Mouse (Mus musculus): ENCODE data around the gene A730061H03Rik. TPM values are rescaled to one million over a fixed set of nuclear protein-coding genes. Genes with fewer than 3 reads are reported as not detected.

Gene A730061H03Rik
- polyA plus RNA-seq, 1 experiment from 2014 or later, result 1.5 TPM

Other genes starting within 250 kb of the A730061H03Rik start
- gene Dhrs4, start 81.6 kb downstream of the A730061H03Rik start, polyA plus RNA-seq (2014; fragmentation: Nextera tagmentation; extraction: Ambion mirVana), result 7.6 and 16.7 TPM in 2 replicates
- 28.5 and 46.2 TPM in 2 replicates for gene Carmil3, start 69.8 kb downstream of the A730061H03Rik start, polyA plus RNA-seq (2014; fragmentation: Nextera tagmentation; extraction: Ambion mirVana)
- 13.3 and 16.3 TPM in 2 replicates for gene Cpne6, start 50.0 kb downstream of the A730061H03Rik start, polyA plus RNA-seq (2014; fragmentation: Nextera tagmentation; extraction: Ambion mirVana)
- gene Nrl, start 35.4 kb downstream of the A730061H03Rik start, polyA plus RNA-seq (2014; fragmentation: Nextera tagmentation; extraction: Ambion mirVana), result 0.13 and 0.20 TPM in 2 replicates
- 17.6 and 19.5 TPM in 2 replicates for gene Pck2, start 20.1 kb downstream of the A730061H03Rik start, polyA plus RNA-seq (2014; fragmentation: Nextera tagmentation; extraction: Ambion mirVana)
- gene Dcaf11, start 400 bp downstream of the A730061H03Rik start, polyA plus RNA-seq (2014; fragmentation: Nextera tagmentation; extraction: Ambion mirVana), result 112 and 114 TPM in 2 replicates
- 0.58 TPM in 1 of 2 replicates, not detected in the other for gene Fitm1, start 15.2 kb upstream of the A730061H03Rik start, polyA plus RNA-seq (2014; fragmentation: Nextera tagmentation; extraction: Ambion mirVana)
- gene Psme1, start 17.7 kb upstream of the A730061H03Rik start, polyA plus RNA-seq (2014; fragmentation: Nextera tagmentation; extraction: Ambion mirVana), result 200 and 226 TPM in 2 replicates
- 38.9 and 48.8 TPM in 2 replicates for gene Emc9, start 24.9 kb upstream of the A730061H03Rik start, polyA plus RNA-seq (2014; fragmentation: Nextera tagmentation; extraction: Ambion mirVana)
- 162 and 184 TPM in 2 replicates for gene Psme2, start 30.7 kb upstream of the A730061H03Rik start, polyA plus RNA-seq (2014; fragmentation: Nextera tagmentation; extraction: Ambion mirVana)
- 12.3 and 18.8 TPM in 2 replicates for gene Rnf31, start 31.3 kb upstream of the A730061H03Rik start, polyA plus RNA-seq (2014; fragmentation: Nextera tagmentation; extraction: Ambion mirVana)
- 6.6 and 8.6 TPM in 2 replicates for gene Irf9, start 43.2 kb upstream of the A730061H03Rik start, polyA plus RNA-seq (2014; fragmentation: Nextera tagmentation; extraction: Ambion mirVana)
- gene Rec8, start 57.6 kb upstream of the A730061H03Rik start, polyA plus RNA-seq (2014; fragmentation: Nextera tagmentation; extraction: Ambion mirVana), result 7.0 and 9.3 TPM in 2 replicates
- gene Ipo4, start 75.6 kb upstream of the A730061H03Rik start, polyA plus RNA-seq (2014; fragmentation: Nextera tagmentation; extraction: Ambion mirVana), result 109 and 110 TPM in 2 replicates
- gene Gm49378, start 77.5 kb upstream of the A730061H03Rik start, polyA plus RNA-seq (2014; fragmentation: Nextera tagmentation; extraction: Ambion mirVana), result 2.9 TPM in 2 replicates
- 55.9 and 66.9 TPM in 2 replicates for gene Tm9sf1, start 83.4 kb upstream of the A730061H03Rik start, polyA plus RNA-seq (2014; fragmentation: Nextera tagmentation; extraction: Ambion mirVana)
- 0.24 TPM in 1 of 2 replicates, not detected in the other for gene Tssk4, start 89.8 kb upstream of the A730061H03Rik start, polyA plus RNA-seq (2014; fragmentation: Nextera tagmentation; extraction: Ambion mirVana)
- gene Mdp1, start 100.1 kb upstream of the A730061H03Rik start, polyA plus RNA-seq (2014; fragmentation: Nextera tagmentation; extraction: Ambion mirVana), result 69.0 and 75.5 TPM in 2 replicates
- 42.5 and 43.7 TPM in 2 replicates for gene Gmpr2, start 111.5 kb upstream of the A730061H03Rik start, polyA plus RNA-seq (2014; fragmentation: Nextera tagmentation; extraction: Ambion mirVana)
- 550 and 603 TPM in 2 replicates for gene Nedd8, start 111.7 kb upstream of the A730061H03Rik start, polyA plus RNA-seq (2014; fragmentation: Nextera tagmentation; extraction: Ambion mirVana)
- 28.3 and 28.6 TPM in 2 replicates for gene Tinf2, start 121.4 kb upstream of the A730061H03Rik start, polyA plus RNA-seq (2014; fragmentation: Nextera tagmentation; extraction: Ambion mirVana)
- 0.11 and 0.33 TPM in 2 replicates for gene Tgm1, start 153.5 kb upstream of the A730061H03Rik start, polyA plus RNA-seq (2014; fragmentation: Nextera tagmentation; extraction: Ambion mirVana)
- gene Rabggta, start 161.9 kb upstream of the A730061H03Rik start, polyA plus RNA-seq (2014; fragmentation: Nextera tagmentation; extraction: Ambion mirVana), result 47.1 and 59.2 TPM in 2 replicates
- gene Dhrs1, start 185.3 kb upstream of the A730061H03Rik start, polyA plus RNA-seq (2014; fragmentation: Nextera tagmentation; extraction: Ambion mirVana), result 73.6 and 75.5 TPM in 2 replicates
- 27.4 and 30.1 TPM in 2 replicates for gene Nop9, start 185.3 kb upstream of the A730061H03Rik start, polyA plus RNA-seq (2014; fragmentation: Nextera tagmentation; extraction: Ambion mirVana)
- gene Cideb, start 198.1 kb upstream of the A730061H03Rik start, polyA plus RNA-seq (2014; fragmentation: Nextera tagmentation; extraction: Ambion mirVana), result not detected in 2 replicates
- gene Ltb4r2, start 201.0 kb upstream of the A730061H03Rik start, polyA plus RNA-seq (2014; fragmentation: Nextera tagmentation; extraction: Ambion mirVana), result 0.27 and 0.59 TPM in 2 replicates
- gene Ltb4r1, start 205.6 kb upstream of the A730061H03Rik start, polyA plus RNA-seq (2014; fragmentation: Nextera tagmentation; extraction: Ambion mirVana), result 0.19 and 0.24 TPM in 2 replicates
- gene Adcy4, start 223.7 kb upstream of the A730061H03Rik start, polyA plus RNA-seq (2014; fragmentation: Nextera tagmentation; extraction: Ambion mirVana), result 1.9 and 3.9 TPM in 2 replicates
- 1.9 and 2.2 TPM in 2 replicates for gene Ripk3, start 228.5 kb upstream of the A730061H03Rik start, polyA plus RNA-seq (2014; fragmentation: Nextera tagmentation; extraction: Ambion mirVana)